In genomic region chr16:33967283-33967640, GRCm38 (mm10) we compare ENCODE assay signal across 8 mouse cellular contexts. TPM values are rescaled to one million over a fixed set of nuclear protein-coding genes. Genes with fewer than 3 reads are reported as not detected.
A peak's percentile ranks its signal among the peaks of the same experiment; 100 is the strongest.
DNase-seq lines count a peak whose midpoint lies in the region; ATAC-seq and TF ChIP-seq lines count a peak whose summit lies in the region.

No protein-coding gene starts in this region.

- no peaks in the 10 kb centered on the region for H3K27me3 ChIP-seq in forebrain, embryonic 10.5 days (ENCODE audit: poor library complexity, severe bottlenecking)
- no peaks in the 10 kb centered on the region for H3K27me3 ChIP-seq in liver, adult 2 months (ENCODE audit: control insufficient read depth, insufficient read depth, low read length)
- H3K27me3 ChIP-seq in neural tube, embryonic 15.5 days (replicated peaks) = no peaks in the 10 kb centered on the region

- WGBS in forebrain, embryonic 10.5 days = 73% methylated on average over 2 of the region's 2 CpGs
- 70% methylated on average over 2 of the region's 2 CpGs for WGBS in liver, adult 2 months
- WGBS in neural tube, embryonic 15.5 days = 70% methylated on average over 2 of the region's 2 CpGs

- peak overlapping the region; percentile 89 for H3K4me2 ChIP-seq in neural tube, embryonic 15.5 days

- peak overlapping the region; percentile 92 for H3K4me3 ChIP-seq in forebrain, embryonic 10.5 days
- no peak overlapping the region; the same call in 1 of the 2 replicates for H3K4me3 ChIP-seq in liver, adult 2 months (ENCODE audit: insufficient read depth, low read depth, low read length)
- peak overlapping the region; percentile 94 for H3K4me3 ChIP-seq in neural tube, embryonic 15.5 days (replicated peaks)

- peak overlapping the region; percentile 94 for H3K27ac ChIP-seq in forebrain, embryonic 10.5 days
- H3K27ac ChIP-seq in liver, adult 2 months (replicated peaks; ENCODE audit: insufficient read depth, low read depth, low read length) = no peak overlapping the region
- peak overlapping the region; percentile 68 for H3K27ac ChIP-seq in neural tube, embryonic 15.5 days (replicated peaks)

- peak; percentile 41 for DNase-seq in embryo, embryonic 10.5 days (ENCODE audit: low spot score)
- DNase-seq in embryo, embryonic 10 days (ENCODE audit: low spot score) = no peak
- DNase-seq in CD4-positive, CD25-positive, alpha-beta regulatory T cell, adult 2 months (ENCODE audit: low read depth, low spot score) = peak; percentile 26
- DNase-seq in forebrain, embryonic 10.5 days (ENCODE audit: extremely low spot score, low spot score) = no peak
- no peak for DNase-seq in liver, adult 2 months (ENCODE audit: extremely low read depth, low read depth, low spot score)
- DNase-seq in embryo, embryonic 9.5 days (ENCODE audit: extremely low spot score) = no peak
- no peak for DNase-seq in ovary, postnatal 36 days (ENCODE audit: low spot score)

- H3K9me3 ChIP-seq in forebrain, embryonic 10.5 days = no peaks in the 10 kb centered on the region
- no peaks in the 10 kb centered on the region for H3K9me3 ChIP-seq in neural tube, embryonic 15.5 days (replicated peaks)

- ATAC-seq in neural tube, embryonic 15.5 days (ENCODE audit: low FRiP score) = peak; percentile 39; the same call in 1 of the 2 replicates

- H3K9ac ChIP-seq in liver, adult 2 months (ENCODE audit: low read depth, low read length) = 0 out of 2 replicates have a peak overlapping the region, but pooled peaks have one; percentile 17
- H3K9ac ChIP-seq in neural tube, embryonic 15.5 days (replicated peaks) = peak overlapping the region; percentile 75

- H3K79me2 ChIP-seq in liver, adult 2 months (ENCODE audit: control insufficient read depth, insufficient read depth, low read length) = no peaks in the 10 kb centered on the region

- TF ChIP-seq CTCF in liver, adult 2 months (IDR thresholded peaks at IDR 0.05; ENCODE audit: low read depth, low read length) = no peak

- no peak for TF ChIP-seq POLR2A in liver, adult 2 months (IDR thresholded peaks at IDR 0.05; ENCODE audit: extremely low read depth, insufficient read depth, low read length)

- peaks cover 19% of the 10 kb centered on the region for H3K36me3 ChIP-seq in forebrain, embryonic 10.5 days (replicated peaks)
- H3K36me3 ChIP-seq in liver, adult 2 months (ENCODE audit: control insufficient read depth, insufficient read depth, low read length) = peaks cover 3% of the 10 kb centered on the region; the same call in 1 of the 2 replicates
- H3K36me3 ChIP-seq in neural tube, embryonic 15.5 days = peaks cover 10% of the 10 kb centered on the region

- H3K4me1 ChIP-seq in forebrain, embryonic 10.5 days = peaks cover 24% of the 10 kb centered on the region
- H3K4me1 ChIP-seq in liver, adult 2 months (ENCODE audit: control insufficient read depth, insufficient read depth, low read length) = peaks cover 15% of the 10 kb centered on the region
- peaks cover 14% of the 10 kb centered on the region for H3K4me1 ChIP-seq in neural tube, embryonic 15.5 days

RNA-seq across cellular contexts. Expression of gene Umps, which starts 0.4 kb away (rescaled TPM):
- polyA plus RNA-seq in forebrain, embryonic 10.5 days (2016; fragmentation: Nextera tagmentation; extraction: Ambion mirVana) = 107 and 111 TPM in 2 replicates
- 25.4 and 26.5 TPM in 2 replicates for total RNA-seq in liver, adult 2 months (2014; rRNA removed)
- 12.9 and 14.9 TPM in 2 replicates for polyA plus RNA-seq in liver, adult 2 months (2012; rRNA removed)
- polyA plus RNA-seq in neural tube, embryonic 15.5 days (2015; fragmentation: Nextera tagmentation; extraction: Ambion mirVana) = 22.8 and 32.5 TPM in 2 replicates

Comparison
In these comparisons a context has a peak if more than half of its experiments do, and no peak if none do; other contexts are left out.
1. DNase-seq: peak in embryo, embryonic 10.5 days (single experiment) and CD4-positive, CD25-positive, alpha-beta regulatory T cell, adult 2 months (single experiment); none in embryo, embryonic 10 days (single experiment), forebrain, embryonic 10.5 days (single experiment), liver, adult 2 months (single experiment), embryo, embryonic 9.5 days (single experiment) and ovary, postnatal 36 days (single experiment).